Mouse (Mus musculus): ENCODE measurements around the gene Il1b. TPM values are rescaled to one million over a fixed set of nuclear protein-coding genes. Genes with fewer than 3 reads are reported as not detected.

Il1b gene
- polyA plus RNA-seq, 1 experiment: 1.1 TPM

DNA sequence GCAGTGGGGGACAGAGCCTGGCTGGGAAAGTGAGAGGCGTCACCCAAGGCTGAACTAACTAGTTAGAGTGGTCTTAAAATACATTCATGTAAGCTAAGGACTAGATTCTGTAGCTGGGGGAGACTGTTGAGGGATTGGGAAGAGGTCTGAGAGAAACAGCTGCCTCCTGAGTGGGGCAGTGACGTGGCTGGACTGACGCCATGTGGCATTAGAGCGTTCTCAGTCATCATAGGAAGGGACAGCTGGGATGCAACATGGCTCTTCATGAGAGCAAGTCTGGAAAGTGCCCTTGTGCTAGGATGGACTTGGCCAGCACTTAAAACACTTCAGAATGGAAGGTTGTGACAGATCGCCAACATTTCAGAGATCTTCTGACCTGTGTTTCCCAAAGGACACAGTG, 2.1 kb downstream of the Il1b start:
- no peak for DNase-seq (ENCODE audit: low read depth)

DNA sequence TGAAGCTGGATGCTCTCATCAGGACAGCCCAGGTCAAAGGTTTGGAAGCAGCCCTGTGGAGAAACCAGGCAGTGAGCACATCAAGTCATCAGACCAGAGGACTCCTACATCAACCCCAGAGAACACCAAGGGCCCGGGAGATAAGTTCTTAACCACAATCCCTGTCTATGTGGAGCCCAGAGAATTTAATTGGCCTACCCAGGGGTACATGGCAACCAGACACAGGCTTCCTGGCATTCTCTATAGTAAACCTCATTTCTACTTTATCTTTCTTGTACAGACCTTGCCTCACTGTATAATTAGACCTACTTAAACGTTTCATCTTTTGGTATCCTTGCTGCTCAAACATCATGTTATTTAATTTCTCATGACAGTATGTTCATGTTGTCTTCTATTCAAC, 2.8 kb downstream of the Il1b start:
- no peak for DNase-seq (ENCODE audit: low read depth)

DNA sequence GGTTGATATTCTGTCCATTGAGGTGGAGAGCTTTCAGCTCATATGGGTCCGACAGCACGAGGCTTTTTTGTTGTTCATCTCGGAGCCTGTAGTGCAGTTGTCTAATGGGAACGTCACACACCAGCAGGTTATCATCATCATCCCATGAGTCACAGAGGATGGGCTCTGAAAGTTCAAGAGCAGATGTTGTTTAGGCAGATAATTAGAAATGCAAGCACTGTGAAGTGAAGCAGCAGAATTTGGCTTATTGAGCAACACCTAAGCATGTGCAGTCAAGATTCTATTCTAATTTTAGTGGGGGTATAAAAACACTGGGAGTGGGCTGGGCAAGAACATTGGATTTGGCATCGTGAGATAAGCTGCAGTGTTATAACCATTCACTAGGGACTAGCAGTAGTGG, 3.7 kb downstream of the Il1b start:
- no peak for DNase-seq (ENCODE audit: low read depth)

DNA sequence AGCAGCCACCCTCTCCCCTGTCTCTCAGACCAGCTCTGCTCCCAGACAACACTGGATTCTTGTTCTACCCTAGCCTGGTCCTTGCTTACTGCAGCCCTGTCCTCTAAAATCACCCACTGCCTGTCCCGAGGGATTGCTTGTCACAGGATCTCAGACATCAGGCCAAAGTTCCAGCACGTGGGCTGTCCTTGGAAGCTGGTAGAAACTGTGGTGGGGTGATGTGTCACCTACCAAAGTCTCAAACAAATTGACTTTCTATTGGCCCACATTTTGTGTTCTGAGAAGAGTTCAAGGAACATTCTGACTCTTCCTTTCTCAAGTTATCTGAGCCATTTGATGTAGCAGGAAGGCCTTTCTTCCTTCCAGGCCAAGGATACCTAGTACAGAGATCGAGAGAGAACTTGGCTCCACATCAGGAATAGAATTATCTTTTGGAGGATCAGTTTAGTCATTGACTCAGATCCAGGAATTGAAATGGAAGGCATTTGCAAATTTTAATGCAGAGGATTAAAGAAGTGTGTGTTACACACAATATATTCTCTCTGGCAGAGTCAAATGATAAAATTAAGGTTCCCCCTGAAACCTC, 9.9 kb downstream of the Il1b start:
- no peak for DNase-seq (ENCODE audit: low read depth)

DNA sequence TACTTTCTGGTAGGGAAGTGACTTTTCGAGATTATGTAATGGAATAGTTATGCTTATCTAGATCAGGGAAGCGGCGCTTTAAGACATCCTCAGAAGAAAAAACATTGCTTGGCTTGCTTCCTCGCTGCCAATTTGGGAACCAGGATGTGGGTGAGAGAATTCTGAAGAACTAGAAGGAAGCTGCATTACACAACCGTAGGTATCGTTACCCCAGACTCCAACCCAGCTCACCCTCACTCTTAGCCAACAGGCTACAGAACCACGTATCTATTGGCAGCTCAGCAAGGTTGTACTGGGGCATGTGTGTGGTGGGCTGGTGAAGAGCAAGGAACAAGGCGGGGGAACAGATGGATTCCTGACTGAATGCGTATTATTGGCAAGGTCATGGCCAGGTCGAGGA, 10.7 kb downstream of the Il1b start:
- no peak for DNase-seq (ENCODE audit: low read depth)

DNA sequence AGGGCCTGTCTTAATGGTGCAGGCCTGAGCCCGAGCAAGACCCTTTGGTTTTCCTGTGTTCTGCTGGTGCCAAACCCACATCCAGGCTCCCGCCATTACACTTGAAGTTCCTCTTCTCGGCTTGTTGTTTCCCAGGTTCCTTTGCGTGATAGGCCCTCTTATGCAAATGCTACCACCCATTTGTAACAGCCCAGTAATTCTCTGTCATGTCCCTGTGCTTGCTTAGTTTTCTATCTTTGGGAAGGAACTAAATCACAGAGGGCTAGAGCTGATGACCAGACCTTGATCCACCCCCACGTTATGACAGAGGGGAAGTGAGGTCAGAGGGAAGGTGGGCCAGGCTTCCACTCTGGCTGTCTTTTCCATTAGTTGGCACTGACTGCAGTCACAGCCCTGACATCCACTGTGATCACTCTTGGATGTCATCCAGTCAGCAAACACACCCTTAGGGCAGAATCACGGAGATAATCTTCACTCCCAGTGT, 32.8 kb downstream of the Il1b start:
- no peak for DNase-seq (ENCODE audit: low read depth)

DNA sequence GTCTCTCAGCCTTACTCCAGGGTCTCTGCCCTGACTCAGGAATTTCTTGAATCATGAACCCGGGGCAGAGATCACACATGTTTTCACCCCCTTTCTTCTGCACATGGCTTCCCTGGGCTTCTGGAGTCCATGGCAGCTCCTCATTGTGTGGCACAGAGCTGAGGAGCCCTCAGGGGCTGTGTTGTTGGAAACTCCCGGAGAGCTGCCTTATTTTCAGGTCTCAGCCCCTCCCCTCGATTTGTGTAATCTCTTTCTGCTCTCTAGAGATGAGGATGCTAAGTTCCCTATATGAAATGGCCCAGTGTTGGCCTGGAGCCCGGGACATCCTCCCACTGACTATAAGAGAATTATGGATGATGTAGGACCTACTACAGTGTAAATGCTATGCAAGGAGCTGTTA, 37.5 kb downstream of the Il1b start:
- no peak for DNase-seq (ENCODE audit: low read depth)

DNA sequence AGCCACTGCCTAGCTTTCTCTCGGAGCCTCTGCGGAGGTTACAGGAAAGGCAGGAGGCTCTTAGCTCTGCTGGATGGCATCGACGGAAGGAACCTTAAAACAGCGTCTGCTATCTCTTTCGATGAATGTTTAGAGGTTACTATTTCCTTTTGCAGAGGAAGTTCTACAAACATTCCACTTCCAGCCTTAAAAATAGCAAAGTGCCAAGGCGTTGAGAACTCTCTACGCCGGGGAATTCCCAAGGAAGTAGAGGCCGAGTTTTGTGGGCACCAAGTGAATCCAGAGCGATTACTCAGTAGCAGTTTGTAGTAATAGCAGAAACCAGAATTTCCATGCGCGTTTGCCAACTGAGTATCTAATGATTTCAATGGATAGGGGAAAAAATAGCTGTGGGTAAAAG, 40.4 kb downstream of the Il1b start:
- DNase-seq (ENCODE audit: low read depth): no peak

DNA sequence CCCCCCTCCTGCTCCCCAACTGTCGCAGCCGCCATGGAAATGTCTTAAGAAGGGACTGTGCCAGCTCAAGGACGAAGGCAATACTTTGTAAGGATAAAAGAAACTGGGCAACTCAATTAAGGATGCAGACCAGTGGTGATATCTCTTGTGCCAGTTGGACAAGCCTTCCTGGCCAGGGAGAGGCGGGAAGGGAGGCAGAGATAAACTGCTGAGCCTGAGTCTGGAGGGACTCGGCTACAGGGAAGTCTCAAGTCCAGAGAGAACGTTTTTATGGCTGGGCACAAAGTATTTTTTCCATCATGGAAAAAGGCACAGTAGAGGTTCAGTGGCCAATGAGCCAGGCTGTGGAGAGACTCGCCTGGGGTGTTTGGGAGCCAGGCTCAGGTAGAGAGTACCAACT, 40.9 kb downstream of the Il1b start:
- DNase-seq (ENCODE audit: low read depth): no peak

DNA sequence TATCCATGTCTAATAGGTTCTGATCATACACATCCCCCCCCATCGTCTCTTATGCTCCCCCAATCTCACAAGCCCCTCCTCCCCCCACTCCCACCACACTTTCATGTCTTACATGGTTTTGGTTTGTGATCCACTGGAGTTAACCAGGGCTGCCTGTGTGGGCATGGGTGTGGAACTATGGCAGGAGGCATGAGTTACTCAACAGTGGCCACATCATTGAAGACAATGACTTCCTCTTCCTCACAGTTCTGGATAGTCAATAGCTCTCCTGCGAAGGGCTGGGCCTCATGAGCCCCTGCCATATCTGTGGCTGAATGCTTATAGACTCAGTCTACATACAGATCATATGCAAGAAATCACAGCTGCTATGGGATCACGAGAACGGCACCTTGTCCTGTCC, 42.7 kb downstream of the Il1b start:
- no peak for DNase-seq (ENCODE audit: low read depth)

DNA sequence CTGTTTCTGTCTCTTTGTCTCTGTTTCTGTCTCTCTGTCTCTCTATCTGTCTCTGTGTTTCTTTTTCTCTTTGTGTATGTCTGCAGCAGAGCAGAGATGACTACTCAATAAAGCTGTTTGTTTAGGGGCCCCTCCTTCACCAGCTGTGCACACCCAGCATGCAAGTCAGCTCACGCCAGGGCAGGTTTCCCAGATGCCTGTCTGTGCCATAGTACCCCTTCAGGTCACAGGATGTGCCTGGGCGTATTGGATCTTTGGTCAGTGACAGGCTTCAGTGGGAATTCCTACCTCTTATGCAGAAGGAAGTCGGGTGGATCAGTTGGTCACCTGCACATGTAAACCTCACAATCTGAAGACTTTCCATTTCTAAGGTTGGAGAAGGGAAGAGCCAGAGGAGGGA, 46.7 kb downstream of the Il1b start:
- DNase-seq (ENCODE audit: low read depth): no peak

DNA sequence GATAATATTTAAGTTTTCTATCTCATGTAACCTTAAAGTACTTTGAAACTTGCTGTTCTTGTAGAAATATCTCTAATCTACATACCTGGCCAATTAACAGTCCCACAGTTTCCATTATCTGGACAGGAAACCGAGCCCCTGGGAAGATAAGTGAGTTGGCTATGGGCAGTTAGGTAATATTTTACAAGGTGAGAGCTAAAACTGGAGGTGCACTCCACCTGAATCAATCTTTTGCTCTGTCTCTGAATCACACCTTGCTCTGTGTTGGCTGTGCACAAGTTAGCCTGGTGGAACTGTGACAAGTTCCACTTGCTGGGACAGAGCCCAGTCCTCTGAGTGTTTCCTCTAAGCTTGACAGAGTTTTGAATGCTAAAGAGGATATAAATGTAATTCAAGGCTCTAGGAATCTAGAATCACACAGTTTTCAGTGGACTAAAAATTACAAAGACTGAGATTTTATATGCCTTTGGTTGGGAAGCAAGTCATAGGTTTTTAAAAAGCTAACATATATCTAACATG, 48.8 kb downstream of the Il1b start:
- no peak for DNase-seq (ENCODE audit: low read depth)

DNA sequence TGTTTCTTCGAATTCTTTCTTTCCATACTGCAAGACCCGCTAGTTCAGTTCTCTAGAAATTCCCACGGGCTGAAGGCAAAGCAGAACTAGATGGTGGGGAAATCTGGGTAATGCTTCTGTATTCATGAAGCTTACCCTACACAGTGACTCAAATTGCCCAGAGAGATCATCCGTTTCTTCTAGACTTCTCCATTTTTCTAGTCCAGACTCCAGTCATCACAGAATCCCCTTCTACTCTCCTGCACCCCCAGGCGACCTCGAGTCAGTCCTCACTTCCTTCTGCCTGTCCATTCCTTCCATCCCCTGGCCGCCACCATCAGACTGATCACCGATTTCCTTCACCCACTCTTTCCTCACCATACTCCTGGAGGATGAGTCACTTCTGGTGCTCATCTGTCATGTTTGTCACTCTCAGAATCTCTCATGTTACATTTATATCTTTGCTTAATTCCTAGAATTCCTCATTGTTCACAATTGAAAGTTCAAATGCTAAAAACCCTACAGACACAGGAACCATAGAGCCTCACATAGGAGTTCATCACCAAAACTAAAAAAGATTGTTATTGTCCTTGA, 50.8 kb downstream of the Il1b start:
- no peak for DNase-seq (ENCODE audit: low read depth)

DNA sequence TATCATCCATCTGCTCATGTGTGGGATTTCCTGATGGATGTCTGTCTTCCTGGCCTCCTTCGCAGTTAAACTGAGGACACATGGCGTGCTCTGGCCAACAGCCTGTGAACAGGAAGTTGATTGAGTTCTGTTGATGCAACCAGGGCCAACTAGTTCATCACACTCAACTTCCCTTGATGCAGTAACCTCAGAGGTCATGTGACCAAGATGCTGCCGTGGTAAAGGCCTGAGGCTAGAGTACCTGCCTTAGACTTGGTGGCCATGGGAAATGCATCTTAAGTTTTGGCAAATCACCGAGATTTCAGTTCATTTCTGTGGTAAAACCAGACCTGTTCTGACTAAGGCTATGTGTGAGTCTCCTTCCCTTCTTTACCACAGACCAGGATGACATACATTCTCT, 55.1 kb downstream of the Il1b start:
- no peak for DNase-seq (ENCODE audit: low read depth)

DNA sequence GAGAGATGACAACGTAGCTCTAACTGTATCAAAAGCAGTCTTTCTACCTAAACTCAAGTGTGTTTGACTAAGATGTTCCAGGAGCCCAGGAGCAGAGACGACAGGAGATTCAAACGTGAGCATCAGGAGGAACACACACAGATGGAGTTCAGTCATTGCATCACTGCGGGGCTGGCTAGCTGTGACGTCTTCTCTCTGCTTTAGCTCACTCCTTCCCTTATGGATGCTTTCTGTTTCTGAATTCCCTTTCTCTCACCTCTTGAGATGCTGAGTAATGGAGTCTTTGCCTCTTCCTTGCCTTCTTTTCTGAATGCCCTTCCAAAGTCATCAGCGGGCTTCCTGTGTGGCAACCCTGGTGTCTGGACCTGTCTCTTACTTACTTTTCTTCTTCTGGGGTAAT, 56.1 kb downstream of the Il1b start:
- no peak for DNase-seq (ENCODE audit: low read depth)

Other genes with a start within 250 kb of the Il1b start
- gene Chchd5, start 241.4 kb downstream of the Il1b start, polyA plus RNA-seq (2012; rRNA removed): 30.6 and 34.8 TPM in 2 replicates
- 15.0 and 15.6 TPM in 2 replicates for gene Slc20a1, start 172.4 kb downstream of the Il1b start, polyA plus RNA-seq (2012; rRNA removed)
- gene Ckap2l, start 73.9 kb downstream of the Il1b start, polyA plus RNA-seq (2012; rRNA removed): 0.24 and 0.38 TPM in 2 replicates
- 0.05 and 0.18 TPM in 2 replicates for gene Il1a, start 61.2 kb downstream of the Il1b start, polyA plus RNA-seq (2012; rRNA removed)
- gene F830045P16Rik, start 165.5 kb upstream of the Il1b start, polyA plus RNA-seq (2012; rRNA removed): not detected in 2 replicates
- gene Sirpa, start 221.7 kb upstream of the Il1b start, polyA plus RNA-seq (2012; rRNA removed): 37.5 and 42.0 TPM in 2 replicates

All from gonadal fat pad, adult 2 months (tissue).